Mouse (Mus musculus): ENCODE data around the gene Tac2. TPM values are rescaled to one million over a fixed set of nuclear protein-coding genes. Genes with fewer than 3 reads are reported as not detected.
A peak's percentile ranks its signal among the peaks of the same experiment; 100 is the strongest.

Tac2 gene
- polyA plus RNA-seq, 1 experiment = not detected

- no peaks in the 10 kb centered on the region for H3K36me3 ChIP-seq (ENCODE audit: control insufficient read depth, insufficient read depth, low read length)
- TF ChIP-seq POLR2A (IDR thresholded peaks at IDR 0.05; ENCODE audit: low read depth, low read length) = no peak
- TF ChIP-seq CTCF (conservative IDR thresholded peaks at IDR 0.05; ENCODE audit: insufficient read depth, insufficient read length, low read depth, low read length) = no peak
- no peaks in the 10 kb centered on the region for H3K27me3 ChIP-seq (replicated peaks; ENCODE audit: control insufficient read depth, insufficient read depth, low read length)
- WGBS = 72% methylated on average over 4 of the region's 4 CpGs
- no peak for DNase-seq
- no peak overlapping the region for H3K4me3 ChIP-seq (ENCODE audit: insufficient read depth, low read depth, low read length)
- peaks cover 6% of the 10 kb centered on the region; the same call in 1 of the 2 replicates for H3K4me1 ChIP-seq (ENCODE audit: control insufficient read depth, insufficient read depth, low read length)
- H3K27ac ChIP-seq (ENCODE audit: insufficient read depth, low read depth, low read length) = no peak overlapping the region
Measured at GRCm38 (mm10) chr10:127736916-127737315, 12.6 kb downstream of the Tac2 start.

- no peak for DNase-seq
- TF ChIP-seq CTCF (conservative IDR thresholded peaks at IDR 0.05; ENCODE audit: insufficient read depth, insufficient read length, low read depth, low read length) (no peak), POLR2A (IDR thresholded peaks at IDR 0.05; ENCODE audit: low read depth, low read length) (no peak)
- H3K4me3 ChIP-seq (ENCODE audit: insufficient read depth, low read depth, low read length) = no peak overlapping the region
- 0 out of 2 replicates have a peak, but pooled peaks cover 2% of the 10 kb centered on the region for H3K36me3 ChIP-seq (ENCODE audit: control insufficient read depth, insufficient read depth, low read length)
- no peak overlapping the region for H3K27ac ChIP-seq (ENCODE audit: insufficient read depth, low read depth, low read length)
- 34% methylated on average over 2 of the region's 2 CpGs for WGBS
- peaks cover 6% of the 10 kb centered on the region; the same call in 1 of the 2 replicates for H3K4me1 ChIP-seq (ENCODE audit: control insufficient read depth, insufficient read depth, low read length)
- no peaks in the 10 kb centered on the region for H3K27me3 ChIP-seq (replicated peaks; ENCODE audit: control insufficient read depth, insufficient read depth, low read length)
Measured at GRCm38 (mm10) chr10:127737552-127737951, 13.3 kb downstream of the Tac2 start.

- TF ChIP-seq POLR2A (IDR thresholded peaks at IDR 0.05; ENCODE audit: low read depth, low read length) = no peak
- TF ChIP-seq CTCF (conservative IDR thresholded peaks at IDR 0.05; ENCODE audit: insufficient read depth, insufficient read length, low read depth, low read length) = peak; percentile 75
- Histone ChIP-seq H3K36me3 (ENCODE audit: control insufficient read depth, insufficient read depth, low read length) (peaks cover 2% of the 10 kb centered on the region; the same call in 1 of the 2 replicates), H3K27me3 (replicated peaks; ENCODE audit: control insufficient read depth, insufficient read depth, low read length) (no peaks in the 10 kb centered on the region), H3K4me3 (ENCODE audit: insufficient read depth, low read depth, low read length) (no peak overlapping the region), H3K4me1 (ENCODE audit: control insufficient read depth, insufficient read depth, low read length) (peaks cover 6% of the 10 kb centered on the region; the same call in 1 of the 2 replicates), H3K27ac (ENCODE audit: insufficient read depth, low read depth, low read length) (peak overlapping the region; percentile 29)
- peak; percentile 86 for DNase-seq
- WGBS = 27% methylated on average over 13 of the region's 13 CpGs
Measured at GRCm38 (mm10) chr10:127738151-127738882, 14.0 kb downstream of the Tac2 start.

- peak within 1 kb of the TSS; percentile 37 for H3K27ac ChIP-seq (ENCODE audit: insufficient read depth, low read depth, low read length)
- under 1% methylated on average over 45 of the region's 61 CpGs for WGBS
- peak; percentile 85 for DNase-seq
Measured at GRCm38 (mm10) chr10:127739083-127739660, 14.9 kb downstream of the Tac2 start, which contains the start of gene Zbtb39. Zbtb39 (plus strand) TSS chr10:127739538.

GRCm38 (mm10) chr10:127739661-127740161, 15.4 kb downstream of the Tac2 start:
- H3K27ac ChIP-seq (ENCODE audit: insufficient read depth, low read depth, low read length) = peak overlapping the region; percentile 37
- H3K4me1 ChIP-seq (ENCODE audit: control insufficient read depth, insufficient read depth, low read length) = peaks cover 6% of the 10 kb centered on the region; the same call in 1 of the 2 replicates
- H3K27me3 ChIP-seq (replicated peaks; ENCODE audit: control insufficient read depth, insufficient read depth, low read length) = no peaks in the 10 kb centered on the region
- H3K36me3 ChIP-seq (ENCODE audit: control insufficient read depth, insufficient read depth, low read length) = peaks cover 6% of the 10 kb centered on the region
- DNase-seq = peak; percentile 48
- H3K4me3 ChIP-seq (ENCODE audit: insufficient read depth, low read depth, low read length) = peak overlapping the region; percentile 97
- TF ChIP-seq POLR2A (IDR thresholded peaks at IDR 0.05; ENCODE audit: low read depth, low read length) (no peak), CTCF (conservative IDR thresholded peaks at IDR 0.05; ENCODE audit: insufficient read depth, insufficient read length, low read depth, low read length) (no peak)
- 3% methylated on average over 55 of the region's 55 CpGs for WGBS

More at GRCm38 (mm10) chr10:127739083-127739660, 14.9 kb downstream of the Tac2 start, which contains the start of gene Zbtb39:
- Histone ChIP-seq H3K27me3 (replicated peaks; ENCODE audit: control insufficient read depth, insufficient read depth, low read length) (no peaks in the 10 kb centered on the region), H3K36me3 (ENCODE audit: control insufficient read depth, insufficient read depth, low read length) (peaks cover 6% of the 10 kb centered on the region), H3K4me3 (ENCODE audit: insufficient read depth, low read depth, low read length) (peak within 1 kb of the TSS; percentile 97), H3K4me1 (ENCODE audit: control insufficient read depth, insufficient read depth, low read length) (peaks cover 6% of the 10 kb centered on the region; the same call in 1 of the 2 replicates)
- TF ChIP-seq CTCF (conservative IDR thresholded peaks at IDR 0.05; ENCODE audit: insufficient read depth, insufficient read length, low read depth, low read length) (peak; percentile 44), POLR2A (IDR thresholded peaks at IDR 0.05; ENCODE audit: low read depth, low read length) (no peak)

- peak; percentile 76 for DNase-seq
- Histone ChIP-seq H3K27ac (ENCODE audit: insufficient read depth, low read depth, low read length) (no peak overlapping the region), H3K4me1 (ENCODE audit: control insufficient read depth, insufficient read depth, low read length) (peaks cover 19% of the 10 kb centered on the region), H3K36me3 (ENCODE audit: control insufficient read depth, insufficient read depth, low read length) (peaks cover 6% of the 10 kb centered on the region), H3K27me3 (replicated peaks; ENCODE audit: control insufficient read depth, insufficient read depth, low read length) (no peaks in the 10 kb centered on the region), H3K4me3 (ENCODE audit: insufficient read depth, low read depth, low read length) (no peak overlapping the region)
- WGBS = 61% methylated on average over 5 of the region's 5 CpGs
- TF ChIP-seq CTCF (conservative IDR thresholded peaks at IDR 0.05; ENCODE audit: insufficient read depth, insufficient read length, low read depth, low read length) (peak; percentile 67), POLR2A (IDR thresholded peaks at IDR 0.05; ENCODE audit: low read depth, low read length) (no peak)
Measured at GRCm38 (mm10) chr10:127744661-127745060, 20.4 kb downstream of the Tac2 start.

- H3K27me3 ChIP-seq (replicated peaks; ENCODE audit: control insufficient read depth, insufficient read depth, low read length) = no peaks in the 10 kb centered on the region
- H3K4me3 ChIP-seq (ENCODE audit: insufficient read depth, low read depth, low read length) = no peak overlapping the region
- peak overlapping the region; percentile 14; the same call in 1 of the 2 replicates for H3K27ac ChIP-seq (ENCODE audit: insufficient read depth, low read depth, low read length)
- WGBS = 17% methylated on average over 5 of the region's 5 CpGs
- peaks cover 6% of the 10 kb centered on the region for H3K36me3 ChIP-seq (ENCODE audit: control insufficient read depth, insufficient read depth, low read length)
- peak; percentile 46 for DNase-seq
- TF ChIP-seq CTCF (conservative IDR thresholded peaks at IDR 0.05; ENCODE audit: insufficient read depth, insufficient read length, low read depth, low read length) = no peak
- TF ChIP-seq POLR2A (IDR thresholded peaks at IDR 0.05; ENCODE audit: low read depth, low read length) = no peak
- peaks cover 19% of the 10 kb centered on the region for H3K4me1 ChIP-seq (ENCODE audit: control insufficient read depth, insufficient read depth, low read length)
Measured at GRCm38 (mm10) chr10:127745886-127746285, 21.6 kb downstream of the Tac2 start.
